Mouse (Mus musculus) MN1 (cell line): ENCODE results near the gene Snrpd2.

Experiments used
- DNase-seq: peaks from one replicate; pipeline ENCODE4 v3.0.0-alpha.2; 2016; ENCODE audit warnings: low spot score

Gene Snrpd2

DNA sequence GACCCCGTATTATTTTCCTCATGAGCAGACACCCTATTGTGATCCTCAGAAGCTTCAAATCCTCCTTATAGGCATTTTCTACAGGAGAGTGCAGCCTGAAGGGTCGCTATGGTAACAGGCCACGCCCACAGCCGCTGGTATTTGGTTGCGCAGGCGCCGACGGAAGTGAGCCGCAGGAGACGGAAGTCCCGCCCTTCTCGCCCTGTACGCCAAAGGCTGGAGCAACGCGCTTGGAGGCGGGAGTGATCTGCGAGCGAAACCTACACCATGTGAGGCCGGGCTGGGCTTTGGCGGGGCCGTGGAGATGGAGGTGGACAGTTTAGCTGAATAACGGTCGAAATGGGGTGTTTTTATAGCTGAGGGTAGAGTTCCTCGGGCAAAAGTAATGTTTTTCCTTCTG, at the start of gene Snrpd2:
Gene Snrpd2 (plus strand): TSS at position 97 of the 400 bp plus-strand sequence.
- DNase-seq, result peak; percentile 96

DNA sequence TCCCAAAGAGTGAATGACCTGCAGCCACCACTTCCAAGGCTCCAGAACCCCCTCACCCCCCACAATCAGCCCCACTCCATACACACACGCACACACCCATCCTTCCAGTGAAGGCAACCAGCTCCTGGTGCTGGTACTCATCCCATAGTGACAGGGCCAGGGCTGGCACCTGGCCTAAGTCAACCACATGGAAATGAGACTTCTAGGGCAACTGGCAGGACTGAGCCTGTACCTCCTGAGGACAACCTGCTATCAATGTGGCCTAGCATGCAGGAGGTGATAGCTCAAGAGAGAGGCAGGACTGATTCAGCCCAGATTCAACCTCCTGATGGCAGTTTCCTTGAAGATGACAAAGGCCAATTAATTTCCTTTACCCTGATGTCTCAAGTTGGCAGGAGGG, 49.2 kb upstream of the Snrpd2 start:
- DNase-seq, result no peak

GRCm38 (mm10) chr7:19103741-19104140, 45.8 kb upstream of the Snrpd2 start:
- DNase-seq, result no peak

- DNase-seq, result no peak
Measured at GRCm38 (mm10) chr7:19104486-19104885, 45.0 kb upstream of the Snrpd2 start.

DNA sequence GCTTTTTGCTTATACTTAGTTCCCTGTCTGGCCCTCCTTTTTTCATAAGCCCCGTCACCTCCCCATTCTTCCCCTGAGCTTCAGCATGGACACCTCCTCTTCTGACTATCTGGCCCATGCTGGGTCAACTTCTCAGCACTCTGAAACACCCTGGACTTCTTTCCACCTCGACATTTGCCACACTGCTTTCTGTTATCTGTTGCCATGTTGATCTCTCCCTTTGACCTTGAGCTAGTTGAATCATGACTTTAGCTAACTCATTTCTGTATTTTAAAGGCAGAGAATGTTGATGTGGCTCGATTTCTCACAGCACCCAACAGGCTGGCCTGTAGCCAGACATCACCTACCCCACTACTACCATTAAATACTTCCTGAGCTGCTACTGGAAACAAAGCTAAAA, 42.1 kb upstream of the Snrpd2 start:
- DNase-seq, result no peak

GRCm38 (mm10) chr7:19109565-19109964, 40.0 kb upstream of the Snrpd2 start:
- no peak for DNase-seq

DNA sequence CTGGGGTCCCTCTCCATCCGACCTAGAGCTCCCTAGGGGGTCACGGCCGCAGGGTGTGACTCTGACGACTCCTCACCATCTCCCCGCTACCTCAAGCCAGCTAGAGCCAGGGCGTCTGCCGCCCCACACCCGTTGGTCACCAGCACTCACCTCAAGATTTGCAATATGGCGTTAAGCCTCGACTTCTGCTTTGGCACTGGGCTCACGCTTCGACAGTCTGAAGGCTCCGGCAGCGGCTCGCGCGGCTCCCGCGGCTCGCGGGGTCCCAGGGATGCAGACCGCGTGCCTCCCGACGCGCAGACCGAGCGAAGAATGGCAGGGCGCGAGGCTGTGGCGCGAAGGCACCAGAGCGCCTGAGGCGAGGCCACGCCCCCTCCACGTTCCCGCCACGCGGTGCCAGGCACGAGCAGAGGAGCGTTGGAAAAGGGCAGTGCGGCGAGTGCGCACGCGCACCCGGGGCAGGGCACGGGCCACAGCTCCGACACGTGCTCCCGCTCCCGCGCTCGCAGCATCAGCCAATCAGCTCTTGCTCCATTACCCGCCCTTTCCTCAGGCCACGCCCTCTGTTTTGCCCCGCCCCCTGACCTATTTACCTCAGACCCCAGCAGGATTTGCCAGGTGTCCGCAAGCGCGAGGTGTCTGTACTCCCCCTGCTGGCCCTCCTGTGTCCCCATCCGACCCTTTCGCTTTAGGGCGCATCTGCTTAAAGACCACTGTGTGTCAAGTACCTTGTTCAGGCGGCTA, 31.3 kb upstream of the Snrpd2 start, which contains the start of gene Gm4969:
Gene Gm4969 (minus strand): TSS at position 341 of the 744 bp plus-strand sequence.
- DNase-seq, result no peak

DNA sequence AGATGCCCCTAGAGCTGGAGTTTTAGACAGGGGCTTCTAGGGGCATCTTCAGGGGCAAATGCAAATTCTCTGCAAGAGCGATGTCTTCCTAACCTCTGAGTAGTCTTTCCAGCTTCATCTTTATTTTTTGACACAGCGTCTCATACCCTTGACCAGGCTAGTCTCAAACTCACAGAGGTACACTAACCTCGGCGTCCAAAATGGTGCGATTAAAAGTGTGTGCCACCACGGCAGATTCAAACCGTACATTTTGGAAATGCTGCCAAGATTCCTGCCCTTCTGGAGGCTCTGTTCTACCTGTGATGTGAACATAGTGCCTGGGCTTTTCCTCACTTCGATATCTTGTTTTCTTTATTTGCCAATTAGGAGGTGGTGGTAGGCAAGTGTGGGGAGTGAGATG, 30.4 kb upstream of the Snrpd2 start:
- DNase-seq, result no peak

- peak; percentile 97 for DNase-seq
Measured at GRCm38 (mm10) chr7:19119631-19120429, 29.7 kb upstream of the Snrpd2 start, which contains the start of gene Fbxo46. Gene Fbxo46, plus strand, starts transcription at chr7:19119859.

GRCm38 (mm10) chr7:19121686-19122085, 27.8 kb upstream of the Snrpd2 start:
- no peak for DNase-seq

DNA sequence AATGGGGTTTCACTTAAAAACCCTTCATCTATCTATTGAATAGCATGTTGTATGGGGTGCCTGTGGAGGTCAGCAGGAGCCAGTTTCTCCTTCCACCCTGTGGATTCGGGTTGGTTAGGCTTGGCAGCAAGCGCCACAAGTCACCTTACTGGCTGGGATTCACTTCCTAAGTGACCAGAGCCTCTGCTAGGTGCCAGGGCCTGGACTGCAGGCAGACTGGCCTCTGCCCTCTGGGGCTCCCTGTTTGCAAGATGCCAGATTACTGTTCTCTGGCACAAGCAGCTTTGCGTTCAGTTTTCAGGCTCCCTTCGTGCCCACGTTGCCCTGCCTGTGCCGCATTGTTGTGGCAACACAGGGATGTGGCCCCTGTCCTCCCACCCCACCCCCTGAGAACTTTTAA, 24.8 kb upstream of the Snrpd2 start:
- no peak for DNase-seq

DNA sequence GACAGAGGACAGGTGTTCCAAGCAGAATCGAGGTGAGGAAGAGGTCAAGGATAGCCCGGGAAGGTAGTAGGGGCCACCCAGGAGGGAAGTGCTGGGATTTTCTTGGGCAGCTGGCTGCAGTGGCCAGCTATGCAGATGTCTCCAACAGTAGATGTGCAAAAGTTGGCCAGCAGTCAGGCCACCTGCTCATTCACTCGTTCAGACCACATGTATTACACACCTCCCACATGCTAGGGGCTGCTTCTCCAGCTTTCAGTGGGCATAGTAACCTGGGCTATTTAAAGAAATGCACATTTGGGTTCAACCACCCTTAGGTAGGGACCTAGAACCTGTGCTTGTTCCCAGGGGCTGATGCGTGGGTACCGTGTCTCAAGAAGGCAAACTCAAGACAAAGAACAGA, 21.8 kb upstream of the Snrpd2 start:
- DNase-seq, result no peak

DNA sequence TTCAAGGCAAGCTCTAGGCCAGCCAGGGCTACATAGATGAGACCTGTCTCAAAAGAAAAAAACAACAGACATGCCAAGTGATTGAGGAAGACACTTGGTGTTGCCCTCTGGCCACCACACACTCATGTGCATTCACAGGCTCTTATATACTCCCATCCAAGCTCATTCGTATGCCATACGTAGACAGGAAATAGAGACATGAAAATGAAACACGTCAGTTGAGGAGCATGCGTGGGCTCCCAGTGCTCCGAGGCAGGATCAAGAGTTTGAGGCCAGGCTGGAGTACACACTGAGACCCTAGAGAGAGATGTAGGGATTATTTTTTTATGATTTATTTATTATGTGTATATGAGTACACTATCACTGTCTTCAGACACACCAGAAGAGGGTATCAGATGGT, 20.1 kb upstream of the Snrpd2 start:
- DNase-seq, result no peak

DNA sequence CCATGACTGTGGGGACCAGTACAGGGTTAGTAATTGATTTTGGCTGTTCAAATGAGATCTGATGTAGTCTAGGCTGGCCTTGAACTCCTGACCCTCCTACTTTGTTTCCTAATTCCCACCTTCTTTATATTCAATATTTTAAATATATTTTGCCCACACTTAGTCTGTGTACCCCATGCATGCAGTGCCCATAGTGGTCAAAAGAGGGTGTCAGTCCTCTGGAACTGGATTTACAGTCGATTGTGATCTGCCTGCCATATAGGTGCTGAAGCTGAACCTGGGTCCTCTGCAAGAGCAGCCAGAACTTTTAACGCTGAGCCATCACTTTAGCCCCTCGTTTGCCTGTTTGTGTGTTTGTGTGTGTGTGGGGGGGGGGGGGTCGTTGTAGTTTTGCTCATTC, 18.9 kb upstream of the Snrpd2 start:
- DNase-seq, result no peak

GRCm38 (mm10) chr7:19131324-19131848, 18.1 kb upstream of the Snrpd2 start:
- DNase-seq, result peak; percentile 96

GRCm38 (mm10) chr7:19136168-19136567, 13.4 kb upstream of the Snrpd2 start:
- DNase-seq, result no peak

GRCm38 (mm10) chr7:19136673-19137334, 12.7 kb upstream of the Snrpd2 start:
- no peak for DNase-seq

GRCm38 (mm10) chr7:19137380-19137779, 12.1 kb upstream of the Snrpd2 start:
- DNase-seq, result peak; percentile 46

DNA sequence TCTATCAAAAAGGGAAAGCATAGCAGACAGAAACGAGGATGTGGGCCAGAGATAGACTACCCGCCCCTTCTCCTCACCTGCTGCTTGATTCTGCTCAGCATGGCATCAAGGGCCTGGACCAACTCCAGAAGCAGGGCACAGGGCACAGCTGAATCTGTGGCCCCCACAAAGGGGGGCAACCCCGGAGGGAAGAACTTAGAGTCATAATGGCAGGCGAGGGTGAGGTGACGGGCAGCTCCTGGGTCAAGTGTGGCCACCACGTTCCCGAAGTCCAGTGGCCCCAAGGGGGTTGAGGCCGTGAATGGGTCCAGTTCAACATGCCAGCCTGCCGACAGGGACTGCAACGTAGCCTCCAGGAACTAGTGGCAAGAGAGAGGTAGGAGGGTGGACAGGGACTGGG, 2.7 kb upstream of the Snrpd2 start:
- no peak for DNase-seq

GRCm38 (mm10) chr7:19147497-19148045, 2.0 kb upstream of the Snrpd2 start:
- DNase-seq, result no peak

GRCm38 (mm10) chr7:19148180-19148874, 1.2 kb upstream of the Snrpd2 start:
- DNase-seq, result peak; percentile 40
